Mouse (Mus musculus) lung, postnatal 0 days (tissue): ENCODE results near the gene Msl1. TPM values are rescaled to one million over a fixed set of nuclear protein-coding genes. Genes with fewer than 3 reads are reported as not detected.

Source experiments
- ATAC-seq: fragments of 200-750 bp; cut with Nextera tagmentation; 2 replicates; pipeline ENCODE4 v1.8.0; 2017; ENCODE audit warnings: moderate library complexity
- DNase-seq: peaks from one replicate; pipeline ENCODE4 v3.0.0-alpha.2; 2016; ENCODE audit warnings: low spot score
- H3K27ac ChIP-seq: fragments of 300-500 bp; sonication (generic); 2 replicates; pipeline ENCODE4 v1.5.1; 2014; ENCODE audit warnings: antibody characterized with exemption, mild to moderate bottlenecking, low read length, mixed read lengths
- H3K27me3 ChIP-seq: fragments of 300-500 bp; sonication (generic); replicated peaks from 2 replicates; pipeline ENCODE4 v1.6.1; 2014; ENCODE audit warnings: low read length, mixed read lengths; ENCODE audit not compliant: insufficient read depth
- H3K36me3 ChIP-seq: fragments of 300-500 bp; sonication (generic); 2 replicates; pipeline ENCODE4 v1.6.1; 2014; ENCODE audit warnings: low read length, mixed read lengths; ENCODE audit not compliant: insufficient read depth
- H3K4me1 ChIP-seq: fragments of 300-500 bp; sonication (generic); 2 replicates; pipeline ENCODE4 v1.6.1; 2014; ENCODE audit warnings: antibody characterized with exemption, low read depth, low read length, mixed read lengths; ENCODE audit not compliant: insufficient read depth
- H3K4me2 ChIP-seq: fragments of 300-500 bp; sonication (generic); replicated peaks from 2 replicates; pipeline ENCODE4 v1.6.1; 2014; ENCODE audit warnings: low read depth, mild to moderate bottlenecking, low read length, moderate library complexity, mixed read lengths
- H3K4me3 ChIP-seq: fragments of 300-500 bp; sonication (generic); 2 replicates; pipeline ENCODE4 v1.5.1; 2014; ENCODE audit warnings: low read depth, low read length
- H3K9ac ChIP-seq: fragments of 300-500 bp; sonication (generic); replicated peaks from 2 replicates; pipeline ENCODE4 v1.6.1; 2014; ENCODE audit warnings: low read depth, mild to moderate bottlenecking
- H3K9me3 ChIP-seq: fragments of 300-500 bp; sonication (generic); 2 replicates; pipeline ENCODE4 v1.6.1; 2016; ENCODE audit warnings: low read length, mixed read lengths
- CTCF ChIP-seq: IDR thresholded peaks from 2 replicates; pipeline ENCODE4 v1.5.1; 2016; ENCODE audit warnings: antibody characterized with exemption, mild to moderate bottlenecking
- EP300 ChIP-seq: IDR thresholded peaks from 2 replicates; pipeline ENCODE4 v1.6.1; 2016; ENCODE audit warnings: antibody characterized with exemption, mild to moderate bottlenecking, control low read depth
- WGBS: fragments of 180-500 bp; shearing (Covaris S2); extraction: QIAGEN DNeasy Blood & Tissue Kit; methylation state at CpG from one replicate; pipeline ENCODE4 v1.1.7; 2014; 5-methylcytosine and 5-hydroxymethylcytosine counted together
- polyA plus RNA-seq: library from polyadenylated mRNA; unstranded; fragments of >200 nt; fragmentation: Nextera tagmentation; extraction: Ambion mirVana; gene quantifications from 2 replicates; pipeline ENCODE4 v1.2.1, GENCODE M21; 2015

Msl1 gene
- polyA plus RNA-seq, 1 experiment from 2014 or later: 16.3 TPM

- Histone ChIP-seq H3K4me2 (no peak overlapping the region), H3K4me1 (peaks cover 34% of the 10 kb centered on the region), H3K9me3 (no peaks in the 10 kb centered on the region), H3K27me3 (no peaks in the 10 kb centered on the region), H3K4me3 (no peak overlapping the region), H3K27ac (no peak overlapping the region; the same call in 1 of the 2 replicates), H3K36me3 (no peaks in the 10 kb centered on the region), H3K9ac (no peak overlapping the region)
- 95% methylated on average over 1 of the region's 1 CpGs for WGBS
- ATAC-seq (no peak), DNase-seq (peak; percentile 52)
- TF ChIP-seq CTCF (peak; percentile 72), EP300 (no peak)
Observed at GRCm38 (mm10) chr11:98787691-98788090, 7.6 kb upstream of the Msl1 start.

- Histone ChIP-seq H3K27me3 (no peaks in the 10 kb centered on the region), H3K4me1 (peaks cover 30% of the 10 kb centered on the region), H3K4me2 (no peak overlapping the region; the same call in 1 of the 2 replicates), H3K27ac (peak overlapping the region; percentile 84), H3K4me3 (no peak overlapping the region), H3K9me3 (no peaks in the 10 kb centered on the region), H3K9ac (no peak overlapping the region), H3K36me3 (no peaks in the 10 kb centered on the region)
- ATAC-seq (no peak), DNase-seq (no peak)
- TF ChIP-seq EP300: no peak
- TF ChIP-seq CTCF: no peak
- WGBS: 81% methylated on average over 5 of the region's 5 CpGs
Observed at GRCm38 (mm10) chr11:98788139-98788538, 7.2 kb upstream of the Msl1 start.

- H3K4me3 ChIP-seq: peak overlapping the region; percentile 41
- peak overlapping the region; percentile 82 for H3K4me2 ChIP-seq
- H3K9me3 ChIP-seq: no peaks in the 10 kb centered on the region
- H3K36me3 ChIP-seq: no peaks in the 10 kb centered on the region
- H3K27ac ChIP-seq: peak overlapping the region; percentile 84
- peak; percentile 73 for ATAC-seq
- H3K9ac ChIP-seq: 0 out of 2 replicates have a peak overlapping the region, but pooled peaks have one; percentile 4
- H3K4me1 ChIP-seq: peaks cover 27% of the 10 kb centered on the region
- H3K27me3 ChIP-seq: no peaks in the 10 kb centered on the region
- WGBS: 7% methylated on average over 17 of the region's 18 CpGs
- TF ChIP-seq CTCF (peak; percentile 89), EP300 (peak; percentile 54; the same call in 1 of the 2 replicates)
- peak; percentile 99 for DNase-seq
Observed at GRCm38 (mm10) chr11:98788550-98789218, 6.6 kb upstream of the Msl1 start.

- Histone ChIP-seq H3K27ac (peak overlapping the region; percentile 64), H3K36me3 (no peaks in the 10 kb centered on the region), H3K4me2 (peak overlapping the region; percentile 82), H3K4me1 (peaks cover 21% of the 10 kb centered on the region), H3K27me3 (no peaks in the 10 kb centered on the region), H3K4me3 (peak overlapping the region; percentile 41), H3K9me3 (no peaks in the 10 kb centered on the region), H3K9ac (peak overlapping the region; percentile 32; the same call in 1 of the 2 replicates)
- WGBS: under 1% methylated on average over 25 of the region's 25 CpGs
- DNase-seq (no peak), ATAC-seq (no peak)
- TF ChIP-seq CTCF (no peak), EP300 (no peak; the same call in 1 of the 2 replicates)
Observed at GRCm38 (mm10) chr11:98789219-98789807, 6.0 kb upstream of the Msl1 start.

- no peak overlapping the region for H3K27ac ChIP-seq
- H3K4me1 ChIP-seq: peaks cover 16% of the 10 kb centered on the region
- WGBS: 27% methylated on average over 5 of the region's 5 CpGs
Observed at GRCm38 (mm10) chr11:98789824-98790223, 5.5 kb upstream of the Msl1 start.

GRCm38 (mm10) chr11:98790631-98791205, 4.6 kb upstream of the Msl1 start:
- H3K27ac ChIP-seq: no peak overlapping the region
- ATAC-seq (no peak), DNase-seq (no peak)
- H3K9ac ChIP-seq: no peak overlapping the region
- TF ChIP-seq CTCF: no peak
- TF ChIP-seq EP300: no peak
- no peak overlapping the region for H3K4me2 ChIP-seq
- no peaks in the 10 kb centered on the region for H3K9me3 ChIP-seq
- no peak overlapping the region for H3K4me3 ChIP-seq
- 75% methylated on average over 5 of the region's 5 CpGs for WGBS
- H3K4me1 ChIP-seq: peaks cover 9% of the 10 kb centered on the region
- H3K36me3 ChIP-seq: no peaks in the 10 kb centered on the region
- no peaks in the 10 kb centered on the region for H3K27me3 ChIP-seq

More at GRCm38 (mm10) chr11:98789824-98790223, 5.5 kb upstream of the Msl1 start:
- peak overlapping the region; percentile 82 for H3K4me2 ChIP-seq
- H3K9me3 ChIP-seq: no peaks in the 10 kb centered on the region
- DNase-seq: no peak
- no peak for ATAC-seq
- H3K36me3 ChIP-seq: no peaks in the 10 kb centered on the region
- no peaks in the 10 kb centered on the region for H3K27me3 ChIP-seq
- H3K9ac ChIP-seq: no peak overlapping the region
- TF ChIP-seq CTCF (no peak), EP300 (no peak)
- H3K4me3 ChIP-seq: 0 out of 2 replicates have a peak overlapping the region, but pooled peaks have one; percentile 41
